Mouse (Mus musculus): Measurements from ENCODE around the gene Wdr4.
"Not testable (repeated sequence)": the region's sequence is repeated elsewhere in the genome, so short reads cannot be mapped to it uniquely, and the experiment has no call there.

Wdr4 gene

GRCm38 (mm10) chr17:31519946-31520838, at the start of gene Wdr4, which contains the start of gene Ndufv3:
Gene Wdr4 (minus strand): TSS chr17:31519980.
Gene Ndufv3 (plus strand): TSS chr17:31520115.
- peak; percentile 98 to 99 for DNase-seq

- no peak for DNase-seq
Observed at GRCm38 (mm10) chr17:31566276-31566675, 46.5 kb upstream of the Wdr4 start.

- DNase-seq = peak; percentile 66
Observed at GRCm38 (mm10) chr17:31565141-31566056, 45.6 kb upstream of the Wdr4 start.

GRCm38 (mm10) chr17:31564858-31565140, 45.0 kb upstream of the Wdr4 start:
- no peak for DNase-seq

- peak; percentile 98 to 99 for DNase-seq
Observed at GRCm38 (mm10) chr17:31564015-31564857, 44.5 kb upstream of the Wdr4 start, which contains the start of gene Pknox1. Gene Pknox1 (plus strand): TSS chr17:31564734.

GRCm38 (mm10) chr17:31563632-31564014, 43.8 kb upstream of the Wdr4 start:
- DNase-seq = peak; percentile 22 to 37

- no peak for DNase-seq
Observed at GRCm38 (mm10) chr17:31559021-31559789, 39.4 kb upstream of the Wdr4 start.

GRCm38 (mm10) chr17:31557947-31558542, 38.3 kb upstream of the Wdr4 start:
- DNase-seq = no peak

- DNase-seq = no peak
Observed at GRCm38 (mm10) chr17:31557124-31557880, 37.5 kb upstream of the Wdr4 start.

GRCm38 (mm10) chr17:31556253-31556652, 36.5 kb upstream of the Wdr4 start:
- no peak for DNase-seq

- DNase-seq = not testable (repeated sequence)
Observed at GRCm38 (mm10) chr17:31552601-31553000, 32.8 kb upstream of the Wdr4 start.

GRCm38 (mm10) chr17:31549389-31549788, 29.6 kb upstream of the Wdr4 start:
- no peak for DNase-seq

GRCm38 (mm10) chr17:31547974-31548373, 28.2 kb upstream of the Wdr4 start:
- no peak for DNase-seq

- DNase-seq = no peak
Observed at GRCm38 (mm10) chr17:31546444-31547196, 26.8 kb upstream of the Wdr4 start.

- no peak for DNase-seq
Observed at GRCm38 (mm10) chr17:31543574-31543973, 23.8 kb upstream of the Wdr4 start.

- no peak for DNase-seq
Observed at GRCm38 (mm10) chr17:31541460-31541831, 21.7 kb upstream of the Wdr4 start.

GRCm38 (mm10) chr17:31540809-31541459, 21.2 kb upstream of the Wdr4 start:
- DNase-seq = no peak

GRCm38 (mm10) chr17:31540101-31540500, 20.3 kb upstream of the Wdr4 start:
- DNase-seq = no peak

Data from spleen, adult 18-20 months (tissue).